Mouse (Mus musculus) kidney, postnatal 10 days (tissue): Measurements from ENCODE around the gene Mmp10.

Experiments
- DNase-seq: peaks from one replicate; pipeline ENCODE4 v3.0.0; 2021; ENCODE audit warnings: mixed read lengths

The Mmp10 gene

GRCm38 (mm10) chr9:7502051-7502450 lies at the start of gene Mmp10:
TSS of gene Mmp10 (plus strand) at chr9:7502352.
- DNase-seq = no peak

- DNase-seq = no peak
Observed at GRCm38 (mm10) chr9:7453302-7453701, 48.9 kb upstream of the Mmp10 start.

- no peak for DNase-seq
Observed at GRCm38 (mm10) chr9:7470262-7470661, 31.9 kb upstream of the Mmp10 start.

- no peak for DNase-seq
Observed at GRCm38 (mm10) chr9:7483684-7484394, 18.3 kb upstream of the Mmp10 start.

- DNase-seq = no peak
Observed at GRCm38 (mm10) chr9:7501138-7501537, 1.0 kb upstream of the Mmp10 start.

GRCm38 (mm10) chr9:7507321-7507876 lies 5.2 kb downstream of the Mmp10 start:
- DNase-seq = no peak

- no peak for DNase-seq
Observed at GRCm38 (mm10) chr9:7509619-7510233, 7.6 kb downstream of the Mmp10 start.

GRCm38 (mm10) chr9:7517944-7518571 lies 15.9 kb downstream of the Mmp10 start:
- no peak for DNase-seq

GRCm38 (mm10) chr9:7526255-7526940 lies 24.2 kb downstream of the Mmp10 start:
- no peak for DNase-seq

GRCm38 (mm10) chr9:7542763-7543162 lies 40.6 kb downstream of the Mmp10 start:
- DNase-seq = no peak

GRCm38 (mm10) chr9:7544923-7545457 lies 42.8 kb downstream of the Mmp10 start:
- peak; percentile 6 for DNase-seq

- DNase-seq = peak; percentile 83
Observed at GRCm38 (mm10) chr9:7545471-7545870, 43.3 kb downstream of the Mmp10 start.

GRCm38 (mm10) chr9:7545920-7546319 lies 43.8 kb downstream of the Mmp10 start:
- DNase-seq = no peak

- DNase-seq = no peak
Observed at GRCm38 (mm10) chr9:7551943-7552342, 49.8 kb downstream of the Mmp10 start.

- DNase-seq = no peak
Observed at GRCm38 (mm10) chr9:7553536-7553935, 51.4 kb downstream of the Mmp10 start.

- DNase-seq = peak; percentile 48
Observed at GRCm38 (mm10) chr9:7554382-7554781, 52.2 kb downstream of the Mmp10 start.

GRCm38 (mm10) chr9:7558221-7559017 lies 56.3 kb downstream of the Mmp10 start, which contains the start of gene Mmp8:
TSS of gene Mmp8 (plus strand) at chr9:7558456.
- peak; percentile 18 for DNase-seq
